Mouse (Mus musculus) central nervous system, embryonic 14 days (tissue): Measurements from ENCODE around the gene Tll1. TPM values are rescaled to one million over a fixed set of nuclear protein-coding genes. Genes with fewer than 3 reads are reported as not detected.

Source experiments
- polyA plus RNA-seq: library from polyadenylated mRNA; depleted of rRNA; stranded (reverse); fragments of >200 nt; gene quantifications from 2 replicates; pipeline ENCODE4 v1.2.3, GENCODE M21; 2012; rRNA removed

Gene Tll1
- polyA plus RNA-seq, result 1.3 and 1.7 TPM in 2 replicates

GRCm38 (mm10) chr8:64206024-64206385, at the start of gene Tll1:
Tll1 (minus strand) TSS chr8:64206271.

